Mouse (Mus musculus): ENCODE data around the gene Slc35a5.

The Slc35a5 gene

GRCm38 (mm10) chr16:45158522-45159388 lies at the start of gene Slc35a5, which contains the start of gene Atg3:
Gene Slc35a5 (minus strand): TSS chr16:45158706.
Gene Atg3 (plus strand): TSS chr16:45158785.
- peak; percentile 98 for DNase-seq (ENCODE audit: low spot score in 2 of 2)

DNA sequence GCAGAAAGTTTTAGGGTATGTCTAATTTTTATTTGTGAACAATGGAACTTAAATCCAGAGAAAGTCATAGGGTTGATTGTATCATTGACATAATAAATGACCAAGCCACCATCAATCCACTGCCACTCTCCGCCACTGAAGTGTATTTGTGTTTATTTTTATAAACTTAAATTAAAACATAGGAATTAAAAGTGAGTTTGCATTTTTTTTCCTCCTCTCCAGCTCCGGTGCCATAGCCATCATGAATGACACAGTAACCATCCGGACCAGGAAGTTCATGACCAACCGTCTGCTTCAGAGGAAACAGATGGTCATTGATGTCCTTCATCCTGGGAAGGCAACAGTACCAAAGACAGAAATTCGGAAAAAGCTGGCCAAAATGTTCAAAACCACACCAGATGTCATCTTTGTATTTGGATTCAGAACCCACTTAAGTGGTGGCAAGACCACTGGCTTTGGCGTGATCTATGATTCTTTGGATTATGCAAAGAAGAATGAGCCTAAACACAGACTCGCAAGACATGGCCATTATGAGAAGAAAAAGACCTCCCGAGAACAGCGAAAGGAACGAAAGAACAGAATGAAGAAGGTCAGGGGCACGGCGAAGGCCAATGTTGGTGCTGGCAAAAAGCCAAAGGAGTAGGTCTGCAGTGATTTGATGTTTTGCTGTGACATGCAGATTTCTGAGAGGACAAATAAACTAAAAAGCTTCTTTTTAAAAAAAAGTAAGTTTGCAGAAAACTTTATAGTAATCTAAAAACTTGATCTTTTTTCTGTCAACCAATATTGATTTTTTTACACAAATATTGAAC lies 46.6 kb upstream of the Slc35a5 start:
- no peak for DNase-seq (ENCODE audit: low spot score in 2 of 2)

GRCm38 (mm10) chr16:45204438-45204837 lies 45.9 kb upstream of the Slc35a5 start:
- DNase-seq (ENCODE audit: low spot score in 2 of 2), result no peak

DNA sequence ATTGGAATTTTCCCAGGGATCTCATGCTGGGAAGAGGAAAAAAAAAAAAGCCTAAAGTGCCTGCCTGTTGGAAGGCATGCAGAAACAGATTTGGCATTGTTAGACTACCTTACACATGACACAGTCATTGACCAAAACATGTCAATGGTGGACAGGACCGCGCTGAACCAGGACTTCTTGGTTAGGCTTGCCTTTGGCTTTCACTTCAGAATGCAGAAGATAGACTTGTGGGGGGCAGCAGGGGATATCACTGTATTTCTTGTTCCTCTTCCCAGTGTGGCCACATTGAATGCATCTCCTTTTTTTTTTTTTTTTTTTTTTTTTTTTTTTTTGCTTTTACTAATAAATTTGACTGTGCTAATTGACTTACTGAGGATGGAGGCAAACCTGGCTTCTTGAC lies 42.9 kb upstream of the Slc35a5 start:
- DNase-seq (ENCODE audit: low spot score in 2 of 2), result no peak

GRCm38 (mm10) chr16:45196816-45197215 lies 38.3 kb upstream of the Slc35a5 start:
- DNase-seq (ENCODE audit: low spot score in 2 of 2), result peak; percentile 77 to 79

DNA sequence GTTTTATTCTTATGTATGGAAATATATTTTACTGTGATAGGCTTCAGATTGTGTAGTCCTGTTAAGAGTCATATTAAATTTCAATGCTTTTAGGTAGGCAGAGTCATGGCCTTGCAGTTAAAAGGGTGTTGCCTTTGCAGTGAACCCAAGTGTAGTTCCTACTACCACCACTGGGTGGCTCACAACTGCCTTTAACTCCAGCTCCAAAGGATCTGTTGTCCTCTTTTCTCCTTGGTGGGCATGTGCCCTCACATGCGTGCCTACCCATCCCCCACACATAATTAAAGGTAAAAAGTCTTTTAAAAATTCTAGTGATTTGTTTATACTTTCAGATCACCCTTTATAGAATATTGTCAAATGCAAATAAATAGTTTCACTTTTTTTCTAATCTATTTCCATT lies 34.1 kb upstream of the Slc35a5 start:
- DNase-seq (ENCODE audit: low spot score in 2 of 2), result peak; percentile 77 to 87

DNA sequence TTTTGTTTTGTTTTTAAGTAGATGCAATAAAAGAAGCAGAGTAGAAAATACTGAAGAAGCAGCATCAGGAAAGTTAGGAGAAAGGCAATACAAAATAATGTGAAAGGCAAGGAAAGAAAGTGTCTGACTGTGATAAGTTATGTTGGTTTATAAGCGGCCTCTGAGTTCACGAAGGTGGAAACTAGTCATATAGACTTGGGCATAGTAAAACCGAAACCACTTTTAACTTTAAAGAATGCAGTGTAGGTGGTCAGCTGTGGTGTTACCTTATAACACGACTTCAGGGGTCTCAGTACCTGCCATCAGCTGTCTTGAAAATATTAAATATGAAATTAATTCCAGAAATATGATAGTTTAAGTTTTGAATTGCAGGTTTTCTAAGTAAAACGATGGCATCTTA lies 23.3 kb upstream of the Slc35a5 start:
- DNase-seq (ENCODE audit: low spot score in 2 of 2), result no peak

GRCm38 (mm10) chr16:45178552-45178951 lies 20.0 kb upstream of the Slc35a5 start:
- DNase-seq (ENCODE audit: low spot score in 2 of 2), result no peak

DNA sequence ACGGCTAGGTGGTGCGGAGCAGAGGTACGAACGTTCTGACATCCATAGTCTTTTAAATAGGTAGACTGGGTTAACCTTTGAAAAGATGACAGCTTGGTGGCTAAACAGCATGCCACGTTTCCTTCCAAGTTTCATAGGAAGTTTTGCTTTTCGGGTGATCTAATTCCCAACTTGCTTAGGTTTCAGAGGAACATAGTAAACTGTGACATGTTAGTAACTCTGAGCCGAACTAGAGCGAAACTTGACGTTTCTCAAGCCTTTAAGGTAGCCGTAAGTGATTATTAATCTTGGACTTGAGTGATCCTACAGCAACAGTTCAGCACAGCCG lies 847 bp upstream of the Slc35a5 start:
- DNase-seq (ENCODE audit: low spot score in 2 of 2), result no peak

- peak; percentile 79 to 82 for DNase-seq (ENCODE audit: low spot score in 2 of 2)
Observed at GRCm38 (mm10) chr16:45158136-45158521, 377 bp downstream of the Slc35a5 start.

DNA sequence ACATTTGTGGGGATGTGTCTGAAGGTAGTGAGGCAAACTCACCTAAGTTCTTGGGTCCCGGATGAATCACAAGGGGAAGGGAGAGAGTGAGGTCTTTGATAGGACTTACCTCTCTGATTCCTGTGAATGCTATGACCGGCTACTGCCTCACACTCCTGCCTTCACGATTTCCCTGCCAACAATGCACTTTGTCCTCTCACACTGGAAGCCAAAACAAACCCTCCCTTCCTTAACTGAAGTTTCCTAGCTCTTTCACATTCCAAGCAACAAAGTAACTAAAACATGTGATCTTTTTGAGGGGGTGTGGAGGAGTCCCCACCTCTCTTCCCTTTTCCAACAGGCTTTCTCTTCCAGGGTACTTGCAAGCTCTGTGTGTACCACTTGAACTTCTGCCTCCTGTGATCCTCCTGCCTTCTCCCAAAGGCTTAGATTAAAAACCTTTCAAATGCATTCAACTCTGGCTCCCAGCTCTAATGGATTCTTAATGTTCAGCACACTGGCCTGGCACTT lies 3.7 kb downstream of the Slc35a5 start:
- no peak for DNase-seq (ENCODE audit: low spot score in 2 of 2)

DNA sequence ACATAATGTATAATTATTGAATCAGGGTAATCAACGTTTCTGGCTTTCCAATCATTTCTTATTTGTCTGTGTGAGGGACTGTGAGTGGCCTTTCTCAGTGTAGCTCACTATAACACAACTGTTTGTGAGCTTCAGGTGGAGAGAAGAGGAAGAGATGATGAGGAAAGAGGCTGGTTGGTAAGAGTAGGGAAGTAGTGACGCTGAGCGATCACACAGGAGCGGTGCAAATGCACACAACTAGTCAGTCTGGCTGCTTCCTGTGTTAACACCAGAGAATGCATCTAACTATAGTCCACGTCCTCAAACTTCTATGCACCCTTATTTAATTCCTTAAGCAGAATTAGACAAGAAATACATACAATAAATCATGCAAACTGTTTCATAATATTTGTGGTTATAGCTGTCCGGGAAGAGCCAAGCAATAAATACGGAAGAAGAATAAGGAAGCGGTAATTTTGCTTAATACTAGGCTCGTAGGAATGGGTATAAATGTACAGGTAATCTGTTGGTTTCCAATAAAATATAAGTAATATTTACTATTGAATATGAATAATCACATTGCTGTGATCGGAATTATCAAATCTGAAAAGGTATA lies 9.9 kb downstream of the Slc35a5 start:
- no peak for DNase-seq (ENCODE audit: low spot score in 2 of 2)

DNA sequence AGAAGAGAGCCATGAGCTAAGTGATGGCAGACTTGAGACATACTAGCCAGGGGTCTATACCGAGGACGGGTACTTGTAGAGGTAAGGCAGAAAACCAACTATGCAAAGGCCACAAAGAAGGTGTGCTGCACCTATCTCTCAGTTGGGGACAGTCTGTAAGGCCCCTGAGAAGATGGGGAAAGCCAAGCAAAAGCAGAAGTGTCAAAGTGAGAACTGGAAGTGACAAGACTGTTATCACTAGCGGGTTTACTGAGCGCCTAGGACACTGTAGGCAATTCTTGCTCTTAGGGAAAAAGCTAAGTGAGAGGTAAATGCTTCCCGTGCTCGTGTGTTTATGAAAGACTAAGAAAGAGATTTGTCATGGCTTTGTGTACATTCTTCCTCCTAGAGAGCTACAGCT lies 13.4 kb downstream of the Slc35a5 start:
- DNase-seq (ENCODE audit: low spot score in 2 of 2), result no peak

DNA sequence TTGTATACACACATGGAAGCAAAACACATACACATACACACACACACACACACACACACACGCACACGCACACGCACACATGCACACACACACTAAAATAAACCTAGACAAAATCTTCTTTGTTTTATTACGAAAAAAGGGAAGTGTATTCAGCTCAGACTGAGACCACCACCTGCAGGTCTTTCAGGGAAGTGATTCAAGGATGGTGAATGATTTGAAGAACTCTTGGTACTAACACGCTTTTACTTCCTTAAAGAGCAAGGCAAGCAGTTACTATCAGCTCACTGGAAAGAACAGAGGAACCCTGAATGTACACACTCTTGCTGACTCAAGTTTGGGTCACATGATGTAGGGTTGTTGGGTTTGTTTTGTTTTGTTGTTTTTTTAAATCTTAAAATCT lies 15.9 kb downstream of the Slc35a5 start:
- peak in 1 of 2 experiments; percentile 30 for DNase-seq (ENCODE audit: low spot score in 2 of 2)

- no peak for DNase-seq (ENCODE audit: low spot score in 2 of 2)
Observed at GRCm38 (mm10) chr16:45141711-45142110, 16.8 kb downstream of the Slc35a5 start.

GRCm38 (mm10) chr16:45127936-45128710 lies 30.4 kb downstream of the Slc35a5 start:
- DNase-seq (ENCODE audit: low spot score in 2 of 2), result peak in 1 of 2 experiments; percentile 26

DNA sequence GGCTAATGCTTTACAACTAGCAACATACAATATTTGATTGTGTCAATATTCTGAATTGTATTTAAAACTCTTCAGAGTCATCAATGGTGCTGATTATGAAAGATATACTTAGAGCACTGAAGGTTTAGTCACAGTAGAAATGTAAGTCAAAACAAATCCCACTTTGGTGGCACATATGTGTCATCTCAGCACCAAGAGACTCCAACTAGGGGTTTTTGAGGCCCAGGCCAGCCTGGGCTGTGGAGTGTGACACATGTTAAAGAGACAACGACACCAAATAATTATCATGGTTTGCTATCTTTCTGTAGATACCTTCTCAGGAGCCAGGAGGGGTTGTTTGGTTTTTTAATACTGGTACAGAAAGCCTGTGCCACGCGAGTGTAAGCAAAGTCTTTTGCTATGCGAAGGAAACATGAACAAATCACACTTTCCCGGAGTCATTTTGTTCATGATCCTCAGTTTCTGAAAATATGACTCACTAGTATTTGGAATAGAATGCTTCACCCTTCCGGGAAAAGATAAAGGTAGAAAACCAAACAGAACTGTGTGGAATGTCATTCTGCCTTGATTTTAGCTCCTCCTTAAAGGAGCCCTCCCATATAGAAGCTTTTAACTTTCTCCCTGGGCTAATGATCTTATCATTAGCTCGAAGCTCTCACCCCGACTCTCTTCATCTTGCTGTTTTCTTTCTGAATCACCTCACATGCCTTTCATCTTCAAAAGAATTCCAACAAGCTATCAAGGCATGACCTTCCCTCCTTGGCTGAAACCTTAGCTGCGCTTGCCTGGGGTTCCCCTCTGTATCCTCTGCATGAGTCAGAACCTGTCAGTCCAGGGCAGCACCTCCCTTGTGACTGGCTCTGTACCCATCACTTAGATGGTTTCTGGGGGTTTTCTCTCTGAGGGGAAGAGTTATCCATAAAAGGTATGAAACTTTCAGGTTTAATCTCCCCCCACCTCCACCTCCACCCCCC lies 34.0 kb downstream of the Slc35a5 start:
- no peak for DNase-seq (ENCODE audit: low spot score in 2 of 2)

DNA sequence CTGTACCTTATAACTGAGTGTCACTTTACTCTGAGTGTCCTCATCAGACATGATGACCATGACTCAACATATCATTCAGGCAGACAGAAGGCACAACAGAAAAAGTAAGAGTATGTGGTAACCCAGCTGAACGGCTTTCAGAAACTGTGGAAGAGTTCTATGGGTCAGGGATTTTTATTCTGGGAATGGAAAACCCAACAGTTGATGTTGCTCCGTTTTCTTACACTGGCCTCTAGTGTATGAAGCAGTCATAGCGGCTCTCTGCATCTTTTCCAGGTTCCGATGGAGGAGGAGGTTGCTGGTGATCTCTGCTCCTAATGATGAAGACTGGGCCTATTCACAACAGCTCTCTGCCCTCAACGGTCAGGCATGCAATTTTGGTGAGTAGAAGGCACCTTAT lies 35.9 kb downstream of the Slc35a5 start:
- DNase-seq (ENCODE audit: low spot score in 2 of 2), result peak in 1 of 2 experiments; percentile 35

GRCm38 (mm10) chr16:45120844-45121425 lies 37.6 kb downstream of the Slc35a5 start:
- DNase-seq (ENCODE audit: low spot score in 2 of 2), result peak; percentile 60 to 73

DNA sequence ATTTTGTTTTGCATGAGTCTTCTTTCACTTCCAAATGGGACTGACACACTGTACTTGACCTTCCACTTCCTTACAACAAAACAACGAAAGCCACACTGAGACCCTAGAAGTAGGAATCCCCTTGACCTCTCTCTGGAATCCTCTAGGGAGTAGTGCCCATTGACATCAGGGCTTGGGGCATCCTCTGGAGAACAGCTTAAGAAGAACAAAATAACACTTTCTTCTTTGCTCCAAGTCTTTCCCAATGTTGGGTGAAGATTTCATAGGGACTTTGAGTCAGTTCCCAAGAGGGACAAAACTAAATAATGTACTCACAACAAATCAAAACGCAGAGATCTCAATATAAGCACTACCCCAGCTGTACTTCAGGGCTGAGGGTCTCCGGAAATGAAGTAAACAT lies 39.7 kb downstream of the Slc35a5 start:
- no peak for DNase-seq (ENCODE audit: low spot score in 2 of 2)

All from right cerebral cortex, postnatal 10 days (tissue).